Mouse (Mus musculus): ENCODE measurements at regions not wholly inside any gene's neighbourhood (a gene's known extent, or its start where the extent isn't known, plus 50 kb on each side); places are given as distances from the start of the nearest gene placed in this dataset.
A peak's percentile ranks its signal among the peaks of the same experiment; 100 is the strongest.

- no peak for DNase-seq
These were observed 312.7 kb upstream of the Irx4 start for GRCm38 (mm10) chr13:72947374-72948165.

DNA sequence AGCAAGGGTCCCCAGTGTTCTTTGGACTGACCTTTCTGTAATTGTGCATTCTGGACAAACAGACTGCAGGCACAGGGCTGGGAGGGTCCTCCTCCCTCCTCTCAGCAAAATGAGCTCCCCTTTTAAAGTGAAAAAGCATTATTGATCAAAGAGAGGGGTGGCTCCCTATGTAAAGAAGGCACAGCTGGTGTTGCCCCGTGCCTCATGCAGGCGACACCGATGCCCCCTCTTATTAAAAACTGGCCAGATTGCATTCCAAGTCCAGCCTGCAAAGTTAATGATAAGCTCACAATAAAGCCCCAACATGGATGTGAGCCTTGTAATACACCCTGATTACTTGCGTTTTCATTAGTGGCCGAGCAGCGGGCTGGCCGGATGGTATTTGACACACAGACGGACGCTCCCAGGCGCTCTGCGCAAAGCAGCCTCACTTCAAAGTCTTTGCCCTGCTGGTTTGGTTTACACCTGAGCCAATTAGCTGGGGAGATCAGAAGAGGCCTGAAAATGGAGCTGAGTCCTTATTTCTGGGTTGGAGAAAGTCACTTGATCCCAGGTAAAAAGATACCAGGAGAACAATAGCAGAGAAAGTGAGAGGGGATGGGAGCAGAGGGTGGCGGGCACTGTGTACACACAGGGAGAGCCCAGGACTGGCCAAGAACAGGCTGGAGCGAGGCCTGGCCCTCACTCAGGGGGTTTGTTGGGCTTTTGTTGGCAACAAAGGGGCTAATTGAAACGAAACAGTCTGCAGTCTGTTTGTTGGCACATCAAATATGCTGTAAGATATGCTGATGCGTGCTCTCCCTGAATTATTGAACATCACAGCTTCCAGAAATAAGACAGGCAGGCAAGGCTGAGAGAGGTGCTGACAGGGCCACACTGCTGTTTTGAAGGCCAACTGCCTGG is 301.4 kb upstream of the Irx4 start:
- no peak for DNase-seq

DNA sequence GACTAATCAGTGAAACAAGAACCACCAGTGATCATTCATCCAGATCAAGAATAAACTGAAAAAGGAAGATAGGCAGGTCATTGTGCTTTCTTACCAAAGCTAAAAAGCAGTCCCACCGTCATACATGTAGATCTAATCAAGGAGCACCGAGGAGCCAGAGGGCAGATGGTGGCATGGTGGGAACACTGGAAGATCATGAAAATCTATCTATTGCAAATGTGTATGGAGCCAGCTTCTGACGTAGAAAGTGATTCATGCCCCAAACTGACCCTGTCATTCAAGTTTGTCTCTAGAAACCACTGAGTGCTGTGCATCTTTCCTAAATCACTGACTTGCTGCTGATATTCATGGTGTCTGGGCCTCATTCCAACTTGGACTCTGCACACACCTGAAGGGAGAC is 299.0 kb upstream of the Irx4 start:
- DNase-seq = no peak

- no peak for DNase-seq
These were observed 288.1 kb upstream of the Irx4 start for GRCm38 (mm10) chr13:72972165-72972564.

- no peak for DNase-seq
These were observed 287.4 kb upstream of the Irx4 start for GRCm38 (mm10) chr13:72972894-72973293.

- DNase-seq = no peak
These were observed 283.1 kb upstream of the Irx4 start for GRCm38 (mm10) chr13:72977213-72977612.

- no peak for DNase-seq
These were observed 282.3 kb upstream of the Irx4 start for GRCm38 (mm10) chr13:72977971-72978370.

DNA sequence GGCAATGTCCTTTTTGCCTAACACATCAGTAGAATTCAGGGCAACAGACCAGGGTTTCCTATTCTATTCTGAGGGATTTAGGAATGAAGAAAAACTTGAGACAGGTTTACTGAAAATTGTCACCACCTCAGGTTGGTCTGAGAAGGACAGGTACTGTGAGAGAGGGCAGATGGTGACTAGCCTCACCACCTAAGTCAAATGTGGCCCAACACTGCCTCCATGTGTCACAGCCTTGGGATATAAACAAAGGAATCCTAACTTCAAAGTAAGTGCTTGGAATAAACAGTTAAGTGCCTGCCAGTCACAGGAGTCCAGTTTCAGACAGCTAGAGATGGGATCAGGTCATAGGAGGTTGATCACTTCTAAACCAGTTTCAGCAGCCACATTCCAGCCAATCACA is 281.3 kb upstream of the Irx4 start:
- DNase-seq = no peak

DNA sequence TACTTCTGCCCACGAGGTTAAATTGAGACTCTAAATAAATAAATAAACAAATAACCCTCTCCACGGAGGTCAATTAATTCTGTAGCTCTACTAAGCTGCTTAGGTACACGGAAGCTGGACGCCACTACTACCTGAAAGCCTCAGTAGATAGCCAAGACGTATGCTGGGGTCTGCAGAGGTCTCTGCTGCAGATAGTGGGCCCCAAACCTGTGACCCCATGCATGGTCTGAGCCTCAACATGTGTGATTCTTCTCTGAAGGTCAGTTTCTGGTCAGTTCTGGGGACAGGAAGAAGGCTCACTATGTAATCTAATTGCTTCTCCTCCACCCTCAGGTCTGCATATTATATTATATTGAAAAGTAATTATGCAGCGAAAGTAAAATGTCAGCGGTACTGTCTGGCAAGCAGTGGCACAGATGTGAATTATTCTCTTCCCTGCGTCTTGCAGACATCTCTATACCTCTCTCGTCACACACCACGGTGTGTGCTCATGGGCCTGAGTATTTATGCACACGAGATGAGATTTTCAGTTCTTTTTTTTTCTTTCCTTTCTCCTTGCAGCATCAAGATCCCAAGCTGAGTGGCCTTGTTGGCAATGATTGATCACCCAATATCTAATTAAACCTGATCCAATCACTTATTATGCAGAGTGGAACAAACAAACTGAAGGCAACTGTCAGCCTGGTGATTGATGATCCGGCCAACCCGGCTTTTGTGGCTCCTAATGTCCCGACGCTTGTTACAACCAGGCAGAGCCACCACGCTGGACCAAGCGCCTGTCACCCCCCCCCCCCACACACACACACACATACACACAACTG is 267.5 kb upstream of the Irx4 start:
- DNase-seq = no peak

DNA sequence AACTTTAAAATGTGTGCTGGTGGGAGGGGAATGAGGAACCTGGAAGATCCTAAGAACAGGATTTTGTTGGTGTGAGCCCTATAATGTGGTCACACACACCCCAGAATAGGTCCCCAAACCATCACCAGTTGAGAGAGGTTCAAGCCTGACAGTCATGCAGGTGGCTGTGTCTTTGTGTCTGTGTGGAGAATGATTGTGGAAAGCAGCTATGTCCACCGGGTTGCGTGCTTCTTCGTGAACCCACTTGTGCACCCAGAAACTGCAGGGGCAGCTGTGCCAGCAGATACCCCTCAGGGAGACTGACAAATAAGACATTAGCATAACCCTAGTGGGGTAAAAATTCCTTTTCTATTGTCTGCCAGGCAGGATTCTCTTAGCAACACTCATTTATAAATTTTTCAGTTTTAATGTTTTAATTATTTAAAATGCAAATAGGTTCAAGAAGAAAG is 266.8 kb upstream of the Irx4 start:
- no peak for DNase-seq

DNA sequence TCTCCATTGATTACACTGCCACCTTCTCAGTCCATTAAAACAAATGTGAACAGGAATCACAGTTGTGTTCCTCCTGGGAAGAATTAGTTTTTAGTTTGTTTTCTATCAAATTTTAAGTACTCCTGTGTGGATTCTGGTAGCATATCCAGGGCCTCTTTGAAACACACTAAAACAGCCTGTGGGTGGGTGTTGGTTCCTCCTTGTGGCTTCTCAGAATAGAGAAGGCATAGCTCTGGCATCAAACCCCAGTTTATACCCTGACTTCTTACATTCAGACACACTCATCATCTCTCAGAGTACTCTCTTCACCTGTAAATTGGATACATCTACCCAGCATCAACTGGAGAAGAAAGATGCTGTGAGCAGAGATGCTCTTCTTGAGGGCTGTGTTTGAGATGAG is 265.7 kb upstream of the Irx4 start:
- DNase-seq = no peak

DNA sequence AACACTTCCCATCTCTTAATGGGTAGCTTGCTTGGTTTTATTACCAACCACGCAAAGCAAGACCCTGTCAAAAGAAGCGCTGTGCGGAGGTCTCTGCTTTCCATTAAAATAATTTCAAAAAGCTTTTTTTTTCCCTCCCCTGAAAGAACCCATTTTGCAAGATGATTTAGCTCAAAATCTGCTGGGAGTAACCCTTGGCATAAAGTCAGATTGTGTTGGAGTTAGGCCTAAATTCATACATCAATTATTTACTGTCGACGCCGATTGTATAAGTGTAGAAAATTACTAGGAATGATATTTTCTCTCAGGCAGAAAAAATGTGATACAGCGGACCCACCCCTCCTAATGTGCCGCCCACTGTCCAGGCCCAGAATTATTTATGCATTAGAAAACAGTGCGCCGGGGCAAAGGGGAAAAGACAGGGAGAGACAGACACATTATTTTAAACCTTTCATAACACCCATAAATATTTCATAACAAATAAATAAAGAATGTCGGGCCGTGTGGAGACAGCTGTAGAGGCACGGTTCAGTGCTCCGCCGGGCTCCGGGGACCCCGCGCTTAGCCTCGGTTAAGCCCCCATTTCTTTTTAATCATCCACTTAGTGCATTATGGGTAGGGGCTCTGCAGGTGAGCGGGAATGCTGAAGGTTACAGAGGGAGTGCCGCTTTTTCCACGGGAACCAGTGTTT is 251.3 kb upstream of the Irx4 start:
- DNase-seq = no peak

- DNase-seq = no peak
These were observed 250.5 kb upstream of the Irx4 start for GRCm38 (mm10) chr13:73009547-73010475.

DNA sequence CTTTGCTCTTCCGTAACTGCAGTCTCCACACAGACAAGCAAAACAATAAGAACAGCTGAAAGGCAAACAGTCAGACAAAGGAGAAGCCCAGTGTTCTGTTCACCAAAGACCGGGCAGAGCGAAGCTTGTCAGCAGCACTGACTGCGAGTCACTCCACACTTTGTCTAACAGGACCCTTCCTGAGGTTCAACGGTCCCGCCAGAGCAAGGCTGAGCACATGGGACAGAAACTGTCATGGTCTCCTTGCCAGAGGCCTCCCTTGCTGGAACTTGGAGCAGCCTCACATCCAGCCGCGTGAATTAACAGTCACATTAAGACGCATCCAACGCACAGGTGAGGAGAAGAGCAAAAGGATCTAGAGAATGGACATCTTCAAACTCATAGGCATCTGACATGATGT is 241.1 kb upstream of the Irx4 start:
- DNase-seq = no peak

DNA sequence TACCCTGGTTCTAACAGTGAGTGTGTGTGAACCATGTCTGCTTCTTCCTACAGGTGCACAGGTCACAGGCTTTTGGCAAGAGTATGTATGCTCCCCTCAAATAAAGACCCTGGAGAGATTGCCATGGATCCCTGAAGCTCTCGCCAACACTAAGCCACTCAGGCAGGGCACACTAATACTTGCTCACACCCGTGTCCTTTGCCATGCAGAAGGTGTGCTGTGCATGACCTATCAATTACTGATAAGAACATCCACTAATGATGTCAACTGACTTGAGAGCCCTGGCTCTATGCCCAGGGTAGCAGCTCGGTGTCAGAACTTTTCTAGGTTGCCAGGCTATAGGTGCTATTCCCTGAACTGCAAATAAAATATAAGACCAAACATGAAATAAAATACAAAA is 229.1 kb upstream of the Irx4 start:
- no peak for DNase-seq

DNA sequence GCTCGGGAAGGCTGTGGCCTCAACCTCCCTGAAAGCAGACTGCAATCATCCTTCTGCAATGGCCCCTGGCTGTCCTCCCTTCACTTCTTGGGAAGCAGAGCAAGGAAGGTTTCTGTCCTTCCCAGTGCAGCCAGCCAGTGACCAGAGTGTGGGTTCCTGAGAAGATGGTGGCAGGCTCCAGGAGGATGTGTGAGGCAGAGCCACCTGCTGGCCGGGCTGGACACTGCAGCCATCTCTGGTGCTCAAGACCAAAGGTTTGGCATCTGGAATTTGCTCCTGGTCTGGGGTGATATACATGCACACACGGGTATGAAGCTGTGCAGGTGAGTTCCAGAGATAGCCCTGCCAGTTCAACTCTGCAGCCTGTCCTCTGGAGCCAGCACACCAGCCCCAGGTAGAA is 227.2 kb upstream of the Irx4 start:
- peak; percentile 40 for DNase-seq

DNA sequence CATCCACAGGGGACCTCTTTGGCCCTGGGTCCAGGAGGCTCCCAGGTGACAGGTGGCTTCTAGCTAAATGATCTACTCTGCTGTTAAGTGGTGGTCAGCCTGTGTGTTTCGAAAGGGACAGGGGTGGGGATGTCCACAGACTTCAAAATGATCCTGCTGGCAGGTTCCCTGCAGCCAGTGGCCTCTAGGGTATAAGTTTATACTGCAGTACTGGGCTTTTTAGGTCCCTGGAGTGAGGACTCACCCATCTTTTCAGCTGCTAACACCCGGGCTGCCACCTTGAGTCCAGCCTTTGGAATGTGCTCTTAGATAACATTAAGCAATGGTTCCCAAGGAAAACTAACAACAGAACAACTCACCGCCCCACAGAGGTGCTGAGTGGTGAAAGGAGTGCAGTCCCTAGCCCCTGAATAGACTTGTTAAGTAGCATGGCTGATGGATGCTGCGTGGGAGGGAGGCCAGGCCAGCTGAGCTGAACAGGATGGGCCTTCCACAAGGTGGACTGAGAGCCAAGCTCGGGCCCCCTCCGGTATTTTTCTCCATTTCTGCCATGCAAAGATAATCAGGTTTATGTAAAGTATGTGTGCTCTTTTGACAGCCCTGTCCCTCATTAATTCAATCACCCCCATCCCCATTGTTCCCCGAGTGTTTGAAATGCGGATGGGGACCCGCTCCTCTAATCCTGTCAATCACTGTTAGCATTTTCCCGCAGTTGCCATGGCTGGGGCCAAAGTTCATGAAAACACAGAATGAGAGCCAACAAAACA is 226.0 kb upstream of the Irx4 start:
- DNase-seq = no peak

DNA sequence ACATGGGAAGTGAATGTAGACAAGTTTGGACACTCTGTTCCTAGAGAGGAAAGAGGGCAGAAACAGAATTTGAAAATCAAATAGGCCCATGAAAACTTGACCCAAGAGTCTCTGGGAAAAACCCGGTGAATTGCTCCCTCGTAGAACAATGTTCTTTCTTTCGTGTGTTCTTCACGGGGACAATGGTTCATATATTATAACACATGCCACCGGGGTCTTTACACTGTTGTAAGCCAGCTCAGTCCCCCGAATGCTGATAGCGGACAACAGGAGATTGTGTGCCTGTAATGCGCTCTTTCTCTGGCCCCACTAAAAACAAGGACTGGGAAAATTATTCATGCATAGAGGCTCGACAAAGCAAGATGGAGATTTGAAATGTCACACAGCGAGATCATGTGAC is 225.4 kb upstream of the Irx4 start:
- no peak for DNase-seq

- DNase-seq = no peak
These were observed 224.8 kb upstream of the Irx4 start for GRCm38 (mm10) chr13:73035336-73035940.

DNA sequence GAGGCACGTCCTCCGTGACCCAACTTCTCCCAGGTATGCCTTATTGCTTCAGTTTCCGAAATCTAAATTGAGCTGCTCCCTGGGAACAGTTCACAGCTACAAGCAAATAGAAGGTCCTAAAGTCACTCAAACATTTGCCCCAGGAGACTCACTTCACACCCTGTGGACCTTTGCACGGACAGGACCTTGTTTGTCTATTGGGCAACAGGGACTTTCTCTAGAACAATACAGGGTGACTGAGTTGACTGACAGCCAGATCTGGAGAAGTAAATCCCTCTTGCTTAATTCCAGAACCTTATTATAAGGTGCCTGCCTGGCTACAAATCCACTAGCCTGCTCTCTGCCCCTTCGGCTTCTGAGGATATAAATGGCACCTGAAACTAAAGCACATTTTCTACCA is 220.5 kb upstream of the Irx4 start:
- DNase-seq = no peak

Data from gastrocnemius, postnatal 10 days (tissue).